17 mouse cellular contexts compared by ENCODE assay signal in the genomic region with DNA sequence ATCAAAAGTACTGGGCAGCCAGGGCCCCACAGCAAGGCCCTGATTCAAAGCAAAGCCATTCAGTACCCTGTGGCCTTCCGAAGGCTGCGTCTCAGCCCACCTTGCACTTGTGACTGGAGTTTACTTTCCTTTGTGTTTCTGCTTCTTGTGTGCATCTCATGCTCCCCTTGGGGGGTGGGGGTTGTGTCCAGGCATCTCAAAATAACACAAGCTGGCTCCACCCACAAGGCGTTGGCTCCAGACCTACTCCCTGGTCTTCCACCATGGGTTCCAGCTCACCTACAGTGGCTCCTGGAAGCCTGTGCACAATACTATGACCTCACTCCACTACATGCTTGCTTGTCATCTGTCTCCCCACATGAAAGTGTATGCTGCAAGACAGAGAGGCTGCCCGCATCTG.
"Had no signal": no experiment of that assay in that cellular context is flagged by ENCODE, and none has a peak within 500 bp of the region (broad histone marks: within the 10 kb centered on the region; RNA-seq: fewer than 3 reads in every experiment).

No protein-coding gene starts in this region.

- H3K36me3 ChIP-seq: limb, embryonic 12.5 days; liver, embryonic 13.5 days; lung, embryonic 15.5 days; midbrain, embryonic 12.5 days; stomach, embryonic 15.5 days had no signal

- H3K27me3 ChIP-seq: limb, embryonic 12.5 days; lung, embryonic 15.5 days; midbrain, embryonic 12.5 days; stomach, embryonic 15.5 days had no signal

- H3K9me3 ChIP-seq: limb, embryonic 12.5 days; liver, embryonic 13.5 days; lung, embryonic 15.5 days; megakaryocyte, embryonic 14.5 days; midbrain, embryonic 12.5 days; stomach, embryonic 15.5 days had no signal

- H3K9ac ChIP-seq: limb, embryonic 12.5 days; liver, embryonic 13.5 days; liver, postnatal 0 days; lung, embryonic 15.5 days; midbrain, embryonic 12.5 days; stomach, embryonic 15.5 days had no signal

- H3K4me1 ChIP-seq: megakaryocyte, embryonic 14.5 days had no signal

- ATAC-seq: liver, postnatal 0 days had no signal

- DNase-seq: kidney, adult 9 months; kidney, postnatal 4 days; liver; liver, embryonic 13.5 days; liver, postnatal 0 days; lung, postnatal 14 days; right cerebral cortex, postnatal 14 days; thymus, postnatal 4 days had no signal

- H3K27ac ChIP-seq: kidney, postnatal 0 days; layer of hippocampus, adult 2 months; left cerebral cortex, adult 2 months; liver, embryonic 13.5 days; lung, embryonic 15.5 days; macrophage; midbrain, embryonic 12.5 days; stomach, embryonic 15.5 days had no signal

- H3K4me2 ChIP-seq: limb, embryonic 12.5 days; liver, embryonic 13.5 days; lung, embryonic 15.5 days; midbrain, embryonic 12.5 days; stomach, embryonic 15.5 days had no signal

- H3K4me3 ChIP-seq: layer of hippocampus, adult 2 months; left cerebral cortex, adult 2 months; limb, embryonic 12.5 days; liver, embryonic 13.5 days; lung, embryonic 15.5 days; megakaryocyte, embryonic 14.5 days; midbrain, embryonic 12.5 days; stomach, embryonic 15.5 days had no signal
